Mouse (Mus musculus): ENCODE data around the gene Cldn3.

- no peak for TF ChIP-seq CTCF (IDR thresholded peaks at IDR 0.05; ENCODE audit: borderline replicate concordance, extremely low read depth, insufficient read depth, insufficient read length)
- TF ChIP-seq POLR2A (IDR thresholded peaks at IDR 0.05; ENCODE audit: borderline replicate concordance, extremely low read depth, insufficient read depth, insufficient read length, poor library complexity, severe bottlenecking): no peak
These were observed 38.0 kb upstream of the Cldn3 start for GRCm38 (mm10) chr5:134948085-134948439.

Measured in brain, embryonic 14.5 days (tissue).